Mouse (Mus musculus): ENCODE results near the gene Arl16.
A peak's percentile ranks its signal among the peaks of the same experiment; 100 is the strongest.

Arl16 gene

GRCm38 (mm10) chr11:120452246-120452645 is 15.2 kb downstream of the Arl16 start:
- DNase-seq (ENCODE audit: low spot score) = no peak

- no peak for DNase-seq (ENCODE audit: low spot score)
These were observed 20.2 kb downstream of the Arl16 start for GRCm38 (mm10) chr11:120447179-120447578.

- no peak for DNase-seq (ENCODE audit: low spot score)
These were observed 21.9 kb downstream of the Arl16 start for GRCm38 (mm10) chr11:120445475-120445874.

GRCm38 (mm10) chr11:120444106-120444505 is 23.3 kb downstream of the Arl16 start:
- DNase-seq (ENCODE audit: low spot score) = no peak

- DNase-seq (ENCODE audit: low spot score) = no peak
These were observed 24.6 kb downstream of the Arl16 start for GRCm38 (mm10) chr11:120442765-120443280.

- no peak for DNase-seq (ENCODE audit: low spot score)
These were observed 25.1 kb downstream of the Arl16 start, which contains the start of gene Tspan10 for GRCm38 (mm10) chr11:120442344-120442743. Gene Tspan10, plus strand, starts transcription at chr11:120442644.

GRCm38 (mm10) chr11:120437857-120438385 is 29.5 kb downstream of the Arl16 start:
- no peak for DNase-seq (ENCODE audit: low spot score)

GRCm38 (mm10) chr11:120437152-120437856 is 30.1 kb downstream of the Arl16 start, which contains the start of gene Nploc4:
Gene Nploc4, minus strand, starts transcription at chr11:120437708.
- peak; percentile 91 for DNase-seq (ENCODE audit: low spot score)

GRCm38 (mm10) chr11:120426727-120427126 is 40.7 kb downstream of the Arl16 start:
- DNase-seq (ENCODE audit: low spot score) = no peak

- DNase-seq (ENCODE audit: low spot score) = peak; percentile 71
These were observed 43.7 kb downstream of the Arl16 start for GRCm38 (mm10) chr11:120423569-120424295.

GRCm38 (mm10) chr11:120422651-120423568 is 44.5 kb downstream of the Arl16 start:
- no peak for DNase-seq (ENCODE audit: low spot score)

- DNase-seq (ENCODE audit: low spot score) = no peak
These were observed 48.8 kb downstream of the Arl16 start for GRCm38 (mm10) chr11:120418592-120418991.

GRCm38 (mm10) chr11:120417852-120418251 is 49.6 kb downstream of the Arl16 start:
- no peak for DNase-seq (ENCODE audit: low spot score)
